Mouse (Mus musculus) mature B cell (primary cell): ENCODE results near the gene Dzip1.

Experiments
- in situ Hi-C: fragments of 300-500 bp; cut with MboI; formaldehyde crosslinking; loops from 2 replicates; pipeline ENCODE4 v1.14.3; 2019

The Dzip1 gene

DNA sequence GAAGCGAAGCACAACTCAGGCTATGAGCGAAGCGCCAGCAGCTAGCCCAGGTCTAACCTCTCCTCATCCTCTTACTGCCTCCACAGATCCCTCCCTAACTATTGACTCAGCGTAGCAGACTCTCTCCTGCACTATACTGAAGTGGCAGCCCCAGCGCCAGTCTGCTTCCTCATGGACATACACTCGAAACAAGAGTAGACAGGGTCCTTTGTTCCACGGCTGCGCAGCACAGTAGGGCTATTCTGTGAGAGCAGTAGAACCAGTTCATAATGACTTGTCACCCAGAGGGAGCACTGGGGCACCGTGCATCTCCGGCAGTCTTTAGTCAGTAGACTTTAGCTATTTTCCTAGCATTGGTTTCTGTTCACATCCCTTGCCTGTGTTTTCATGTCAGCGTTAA, 89.1 kb downstream of the Dzip1 start:
- in situ Hi-C loops: no loop called here

GRCm38 (mm10) chr14:118834313-118834712, 90.9 kb downstream of the Dzip1 start:
- in situ Hi-C loops: no loop called here

DNA sequence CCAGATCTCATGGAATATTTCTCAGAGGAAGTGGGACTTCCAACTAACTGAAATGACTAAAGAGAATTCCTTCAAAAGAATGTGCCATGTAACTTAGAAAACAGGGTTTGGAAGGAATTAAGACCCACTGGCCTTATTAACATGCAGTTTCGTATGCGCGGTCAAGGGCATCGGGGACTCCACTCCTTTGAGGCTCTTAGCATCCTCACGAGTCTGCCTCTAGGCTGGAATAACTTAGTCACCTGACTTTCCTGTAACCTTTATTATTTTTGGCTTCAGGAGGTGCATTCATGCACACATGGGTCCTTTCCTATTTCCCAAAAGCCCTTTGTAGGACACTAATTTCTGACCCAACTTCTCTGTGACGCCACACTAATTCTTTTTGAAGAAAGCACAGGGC, 92.0 kb downstream of the Dzip1 start:
- in situ Hi-C loops: no loop called here

- in situ Hi-C loops: no loop called here
Measured at GRCm38 (mm10) chr14:118831597-118831996, 93.7 kb downstream of the Dzip1 start.

DNA sequence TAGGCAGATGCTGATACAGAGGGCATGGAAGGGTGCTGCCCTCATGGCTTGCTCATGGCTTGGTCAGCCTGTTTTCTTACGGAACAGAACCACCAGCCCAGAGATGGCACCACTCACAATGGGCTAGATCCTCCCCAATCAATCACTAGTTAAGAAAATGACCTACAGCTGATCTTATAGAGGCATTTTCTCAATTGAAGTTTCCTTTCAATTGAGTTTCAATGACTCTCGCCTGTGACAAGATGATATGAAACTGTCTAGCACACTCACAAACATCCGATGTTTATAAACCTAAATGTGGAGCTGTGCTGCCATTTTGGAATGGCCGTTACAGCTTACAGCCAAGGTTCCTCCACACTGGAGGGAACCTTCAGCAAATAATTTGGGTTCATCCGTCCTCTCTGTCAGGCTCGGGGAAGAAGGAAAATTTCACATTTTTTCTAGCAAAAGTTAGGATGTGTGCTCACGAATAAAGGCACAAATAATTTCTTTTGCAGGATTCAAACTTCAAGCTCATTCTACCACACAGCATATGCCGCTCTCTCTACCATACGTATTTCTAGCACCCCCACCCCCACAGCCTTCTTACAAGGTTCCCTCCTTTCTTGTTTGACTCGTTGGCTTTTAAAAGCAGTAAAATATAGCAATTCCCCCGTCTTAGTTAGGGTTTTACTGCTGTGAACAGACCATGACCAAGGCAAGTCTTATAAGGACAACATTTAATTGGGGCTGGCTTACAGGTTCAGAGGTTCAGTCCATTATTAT, 95.7 kb downstream of the Dzip1 start:
- in situ Hi-C loops: no loop called here

DNA sequence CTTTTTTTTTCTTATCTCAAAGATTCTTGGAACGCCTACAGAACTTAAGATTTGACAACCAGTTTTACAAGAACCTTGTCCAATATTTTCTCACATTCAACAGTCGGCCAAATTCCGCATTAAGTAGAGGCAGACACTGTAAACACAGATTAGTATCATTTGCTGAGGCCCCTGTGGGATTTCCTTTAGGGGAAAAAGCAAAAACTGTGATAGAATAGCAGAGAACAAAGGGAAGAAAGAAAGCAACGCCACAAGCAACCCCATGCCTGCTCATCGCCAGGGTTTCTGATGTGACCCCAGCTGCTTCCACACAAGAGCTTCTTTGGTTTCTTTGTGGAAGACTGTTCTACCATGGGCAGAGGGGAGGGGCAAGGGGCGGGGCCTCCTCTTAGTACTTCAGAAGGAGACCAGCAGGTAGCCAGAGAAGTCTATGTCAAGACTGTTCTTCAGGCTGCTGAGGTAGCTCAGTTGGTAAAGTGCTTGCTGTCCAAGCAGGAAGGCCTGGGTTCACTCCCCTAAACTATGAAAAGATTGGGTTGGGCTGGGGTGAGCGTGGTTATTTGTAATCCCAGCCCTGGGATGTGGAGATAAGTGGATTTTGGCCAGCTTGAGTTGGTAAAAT, 97.9 kb downstream of the Dzip1 start:
- in situ Hi-C loops: no loop called here

DNA sequence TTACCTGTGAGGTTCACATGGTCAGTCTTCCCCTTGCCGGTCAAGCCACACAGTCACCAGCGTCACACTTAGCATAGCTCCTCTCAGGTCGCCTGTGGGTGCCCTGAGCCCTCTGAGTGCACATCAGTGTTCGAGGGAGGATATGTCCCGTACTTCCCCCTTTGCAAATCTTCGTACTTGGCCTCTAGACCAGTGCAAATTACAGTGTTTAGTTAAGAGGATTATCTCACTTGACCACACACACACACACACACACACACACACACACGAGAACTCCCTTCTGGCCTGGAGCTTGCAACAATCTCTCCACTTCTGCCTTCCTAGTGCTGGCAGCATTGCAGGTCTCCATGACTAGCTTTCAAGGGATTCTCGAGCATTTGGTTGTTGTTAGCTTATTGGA, 98.9 kb downstream of the Dzip1 start:
- in situ Hi-C loops: no loop called here
